Mouse (Mus musculus) small intestine, adult 2 months (tissue): Measurements from ENCODE around the gene Gm42742. TPM values are rescaled to one million over a fixed set of nuclear protein-coding genes. Genes with fewer than 3 reads are reported as not detected.

Source experiments
- H3K27ac ChIP-seq: fragments of 200-500 bp; 2 replicates; pipeline ENCODE4 v1.5.1; 2012; ENCODE audit warnings: low read depth, low read length, control low read depth, inconsistent platforms; ENCODE audit not compliant: insufficient read depth
- H3K27me3 ChIP-seq: fragments of 200-500 bp; 2 replicates; pipeline ENCODE4 v1.6.1; 2012; ENCODE audit warnings: mild to moderate bottlenecking, moderate library complexity, low read length, inconsistent platforms; ENCODE audit not compliant: control insufficient read depth, insufficient read depth
- H3K36me3 ChIP-seq: fragments of 200-500 bp; 2 replicates; pipeline ENCODE4 v1.6.1; 2012; ENCODE audit warnings: mild to moderate bottlenecking, low read length, control low read depth, inconsistent platforms; ENCODE audit not compliant: control insufficient read depth, insufficient read depth
- H3K4me1 ChIP-seq: fragments of 200-500 bp; 2 replicates; pipeline ENCODE4 v1.6.1; 2012; ENCODE audit warnings: low read length, inconsistent platforms, mixed read lengths; ENCODE audit not compliant: control insufficient read depth, insufficient read depth, insufficient read length
- H3K4me3 ChIP-seq: fragments of 200-500 bp; 2 replicates; pipeline ENCODE4 v1.5.1; 2012; ENCODE audit warnings: low read depth, mild to moderate bottlenecking, control low read depth, inconsistent platforms, low read length, moderate library complexity
- CTCF ChIP-seq: fragments of 200-500 bp; IDR thresholded peaks from 2 replicates; pipeline ENCODE4 v1.5.1; 2012; ENCODE audit warnings: low read depth, mild to moderate bottlenecking, control low read depth, inconsistent platforms, low read length, moderate library complexity, mixed read lengths; ENCODE audit not compliant: insufficient replicate concordance, insufficient read length; ENCODE audit errors: extremely low read depth
- POLR2A ChIP-seq: fragments of 200-500 bp; IDR thresholded peaks from 2 replicates; pipeline ENCODE4 v1.6.1; 2012; ENCODE audit warnings: low read depth, mild to moderate bottlenecking, control low read depth, inconsistent platforms, low read length, moderate library complexity
- WGBS: fragments of 180-500 bp; shearing (Covaris S2); methylation state at CpG from one replicate; pipeline ENCODE4 v1.1.7; 2018; 5-methylcytosine and 5-hydroxymethylcytosine counted together
- polyA plus RNA-seq: library from polyadenylated mRNA; depleted of rRNA; stranded (reverse); fragments of >200 nt; gene quantifications from 2 replicates; pipeline ENCODE4 v1.2.3, GENCODE M21; 2012

The Gm42742 gene
- polyA plus RNA-seq, 1 experiment: 26.4 TPM

- Histone ChIP-seq H3K36me3 (peaks cover 8% of the 10 kb centered on the region), H3K27ac (peak overlapping the region; percentile 97), H3K27me3 (no peaks in the 10 kb centered on the region), H3K4me1 (peaks cover 45% of the 10 kb centered on the region), H3K4me3 (peak overlapping the region; percentile 24)
- TF ChIP-seq CTCF (no peak), POLR2A (no peak)
- 49% methylated on average over 17 of the region's 17 CpGs for WGBS
Measured at GRCm38 (mm10) chr7:127009307-127010085, 11.4 kb downstream of the Gm42742 start.

GRCm38 (mm10) chr7:127008239-127009019 lies 12.5 kb downstream of the Gm42742 start:
- 20% methylated on average over 9 of the region's 9 CpGs for WGBS
- Histone ChIP-seq H3K36me3 (peaks cover 8% of the 10 kb centered on the region), H3K27me3 (no peaks in the 10 kb centered on the region), H3K27ac (peak overlapping the region; percentile 97), H3K4me3 (peak overlapping the region; percentile 22; the same call in 1 of the 2 replicates), H3K4me1 (peaks cover 46% of the 10 kb centered on the region)
- TF ChIP-seq CTCF (no peak), POLR2A (peak; percentile 35; the same call in 1 of the 2 replicates)

GRCm38 (mm10) chr7:127007313-127008024 lies 13.4 kb downstream of the Gm42742 start:
- Histone ChIP-seq H3K4me1 (peaks cover 37% of the 10 kb centered on the region), H3K36me3 (peaks cover 8% of the 10 kb centered on the region), H3K27ac (peak overlapping the region; percentile 97; the same call in 1 of the 2 replicates), H3K4me3 (no peak overlapping the region), H3K27me3 (no peaks in the 10 kb centered on the region)
- no peak for TF ChIP-seq POLR2A
- no peak for TF ChIP-seq CTCF
- 82% methylated on average over 6 of the region's 6 CpGs for WGBS

GRCm38 (mm10) chr7:127004122-127004875 lies 16.6 kb downstream of the Gm42742 start:
- 43% methylated on average over 4 of the region's 4 CpGs for WGBS
- no peaks in the 10 kb centered on the region for H3K27me3 ChIP-seq
- no peak overlapping the region for H3K4me3 ChIP-seq
- TF ChIP-seq CTCF: no peak
- no peak for TF ChIP-seq POLR2A
- H3K27ac ChIP-seq: peak overlapping the region; percentile 17
- H3K36me3 ChIP-seq: peaks cover 24% of the 10 kb centered on the region
- H3K4me1 ChIP-seq: peaks cover 22% of the 10 kb centered on the region

- H3K4me3 ChIP-seq: peak overlapping the region; percentile 17; the same call in 1 of the 2 replicates
- H3K27me3 ChIP-seq: no peaks in the 10 kb centered on the region
- H3K27ac ChIP-seq: peak overlapping the region; percentile 43
- peaks cover 30% of the 10 kb centered on the region for H3K36me3 ChIP-seq
- H3K4me1 ChIP-seq: peaks cover 16% of the 10 kb centered on the region; the same call in 1 of the 2 replicates
- TF ChIP-seq CTCF: no peak
- no peak for TF ChIP-seq POLR2A
- 38% methylated on average over 5 of the region's 5 CpGs for WGBS
Measured at GRCm38 (mm10) chr7:127003620-127004019, 17.3 kb downstream of the Gm42742 start.

GRCm38 (mm10) chr7:126999568-126999967 lies 21.3 kb downstream of the Gm42742 start:
- Histone ChIP-seq H3K4me1 (0 out of 2 replicates have a peak, but pooled peaks cover 2% of the 10 kb centered on the region), H3K27ac (no peak overlapping the region), H3K36me3 (peaks cover 61% of the 10 kb centered on the region), H3K27me3 (no peaks in the 10 kb centered on the region), H3K4me3 (no peak overlapping the region)
- TF ChIP-seq POLR2A: no peak
- no peak for TF ChIP-seq CTCF
- WGBS: 84% methylated on average over 10 of the region's 10 CpGs
